Mouse (Mus musculus) midbrain, embryonic 11.5 days (tissue): ENCODE measurements at regions not wholly inside any gene's neighbourhood (a gene's known extent, or its start where the extent isn't known, plus 50 kb on each side); places are given as distances from the start of the nearest gene placed in this dataset.

Experiments
- ATAC-seq: fragments of 200-750 bp; cut with Nextera tagmentation; 2 replicates; pipeline ENCODE4 v1.8.0; 2017; ENCODE audit warnings: moderate TSS enrichment, moderate library complexity; ENCODE audit not compliant: low FRiP score
- DNase-seq: peaks from one replicate; pipeline ENCODE4 v3.0.0; 2015; ENCODE audit warnings: low spot score; ENCODE audit errors: missing footprints
- H3K27ac ChIP-seq: fragments of 300-500 bp; sonication (generic); 2 replicates; pipeline ENCODE4 v1.5.1; 2014; ENCODE audit warnings: low read depth, low read length
- H3K27me3 ChIP-seq: fragments of 300-500 bp; sonication (generic); 2 replicates; pipeline ENCODE4 v1.6.1; 2014; ENCODE audit warnings: mild to moderate bottlenecking, low read length, moderate library complexity, mixed read lengths; ENCODE audit not compliant: control insufficient read depth, insufficient read depth
- H3K36me3 ChIP-seq: fragments of 300-500 bp; sonication (generic); 2 replicates; pipeline ENCODE4 v1.6.1; 2014; ENCODE audit warnings: mild to moderate bottlenecking, low read length, moderate library complexity, mixed read lengths; ENCODE audit not compliant: control insufficient read depth, insufficient read depth
- H3K4me1 ChIP-seq: fragments of 300-500 bp; sonication (generic); 2 replicates; pipeline ENCODE4 v1.6.1; 2014; ENCODE audit warnings: low read length; ENCODE audit not compliant: control insufficient read depth, insufficient read depth
- H3K4me2 ChIP-seq: fragments of 300-500 bp; sonication (generic); 2 replicates; pipeline ENCODE4 v1.6.1; 2014; ENCODE audit warnings: mild to moderate bottlenecking, moderate library complexity
- H3K4me3 ChIP-seq: fragments of 300-500 bp; sonication (generic); 2 replicates; pipeline ENCODE4 v1.5.1; 2014; ENCODE audit warnings: low read depth, low read length
- H3K9ac ChIP-seq: fragments of 300-500 bp; sonication (generic); 2 replicates; pipeline ENCODE4 v1.6.1; 2014; ENCODE audit warnings: low read length
- H3K9me3 ChIP-seq: fragments of 300-500 bp; sonication (generic); 2 replicates; pipeline ENCODE4 v1.6.1; 2016; ENCODE audit warnings: low read length; ENCODE audit not compliant: control insufficient read depth
- WGBS: fragments of 180-500 bp; shearing (Covaris S2); extraction: QIAGEN DNeasy Blood & Tissue Kit; methylation state at CpG from one replicate; pipeline ENCODE4 v1.1.7; 2014; 5-methylcytosine and 5-hydroxymethylcytosine counted together

DNA sequence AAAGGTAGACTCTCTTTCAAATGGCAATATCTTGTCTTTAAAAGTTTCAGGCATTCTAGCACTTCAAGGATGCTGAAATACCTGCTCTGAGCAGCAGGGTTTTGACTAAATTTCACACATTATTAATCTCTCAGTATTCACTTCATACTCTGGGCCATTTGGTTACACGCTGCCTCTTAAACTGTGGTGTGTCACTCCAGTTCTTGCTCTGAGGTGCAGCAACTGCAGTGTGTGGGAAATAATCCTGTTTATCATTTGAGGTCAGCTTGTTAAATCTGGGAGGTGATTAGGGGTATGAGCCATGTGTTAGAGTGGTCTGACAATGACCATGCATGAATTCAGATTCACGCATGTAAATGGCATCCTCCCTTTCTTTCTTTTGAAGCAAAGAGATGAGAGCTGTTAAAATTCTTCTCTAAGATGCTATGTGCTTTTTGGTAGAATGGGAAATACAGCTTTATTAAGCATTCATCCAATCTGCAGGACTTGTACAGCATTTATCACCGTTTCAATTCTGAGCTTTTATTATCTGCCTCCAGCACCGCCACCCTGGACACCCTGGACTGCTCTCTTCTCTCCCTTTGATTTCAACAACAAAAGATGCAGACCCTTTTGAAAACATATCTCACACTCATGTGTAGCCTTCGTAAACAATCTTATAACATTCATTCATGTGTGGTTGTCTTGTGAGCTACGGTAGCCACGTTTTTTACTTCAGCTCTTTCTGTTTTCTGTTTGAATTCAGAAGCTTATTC lies 362.4 kb upstream of the Gm38303 start:
- Histone ChIP-seq H3K4me1 (no peaks in the 10 kb centered on the region; the same call in 1 of the 2 replicates), H3K36me3 (no peaks in the 10 kb centered on the region), H3K9ac (no peak overlapping the region), H3K27me3 (no peaks in the 10 kb centered on the region), H3K4me2 (no peak overlapping the region), H3K4me3 (no peak overlapping the region), H3K9me3 (no peaks in the 10 kb centered on the region), H3K27ac (no peak overlapping the region)
- ATAC-seq = 0 out of 2 replicates have a peak, but pooled peaks have one; percentile 9
- no peak for DNase-seq
- 78% methylated on average over 7 of the region's 7 CpGs for WGBS

DNA sequence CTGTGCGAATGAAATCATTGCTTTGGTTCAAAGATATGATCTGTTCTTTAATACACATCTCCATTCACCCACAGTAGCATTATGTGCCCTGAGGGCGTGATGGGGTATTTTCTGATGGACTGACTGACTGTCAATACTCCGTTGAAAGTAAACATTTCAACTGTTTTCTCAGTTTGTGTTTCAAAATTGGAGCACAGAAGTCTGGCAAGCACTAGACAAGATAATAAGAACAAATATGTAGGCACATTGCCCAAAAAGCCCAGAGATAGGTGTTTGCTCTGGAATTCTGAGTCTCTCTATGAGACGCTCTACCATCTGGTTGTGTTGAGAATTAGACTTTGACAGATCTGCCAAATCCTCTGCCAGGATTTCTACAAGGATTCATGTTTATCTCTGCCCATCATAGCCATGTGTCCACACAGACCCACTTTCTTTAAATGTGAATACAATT lies 350.0 kb upstream of the Gm38303 start:
- Histone ChIP-seq H3K9ac (no peak overlapping the region), H3K36me3 (no peaks in the 10 kb centered on the region), H3K4me3 (no peak overlapping the region), H3K4me1 (no peaks in the 10 kb centered on the region; the same call in 1 of the 2 replicates), H3K27ac (no peak overlapping the region), H3K27me3 (no peaks in the 10 kb centered on the region), H3K9me3 (no peaks in the 10 kb centered on the region), H3K4me2 (no peak overlapping the region)
- DNase-seq (peak; percentile 86), ATAC-seq (peak; percentile 56)
- WGBS = 62% methylated on average over 4 of the region's 4 CpGs

DNA sequence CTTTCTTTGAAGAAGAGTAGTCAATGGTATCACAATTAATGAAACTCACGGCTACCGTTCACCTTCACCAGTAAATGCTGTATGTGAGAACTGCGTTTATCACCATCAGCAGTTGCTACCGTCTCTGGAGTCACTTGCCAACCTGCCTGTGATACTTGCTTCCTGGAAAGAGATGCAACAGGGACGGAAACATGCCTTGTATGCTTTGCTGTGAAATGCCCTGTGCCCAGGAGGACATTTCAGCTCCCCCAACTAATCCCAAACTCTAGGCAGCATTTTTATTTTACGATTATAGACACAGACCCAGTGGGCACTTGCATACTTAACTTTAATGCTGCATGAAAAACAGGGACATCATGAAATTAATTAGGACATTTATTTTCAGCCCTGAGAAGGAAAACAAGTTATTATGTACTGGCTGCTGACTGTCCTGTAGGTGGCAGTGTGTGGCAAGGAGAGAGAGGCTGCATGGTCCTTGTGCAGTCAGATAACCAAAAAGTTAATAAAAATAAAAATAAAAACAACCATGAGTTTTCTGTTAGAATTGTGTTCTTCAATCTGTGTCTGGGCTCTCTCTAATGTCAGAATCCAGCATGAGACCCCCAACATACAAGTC lies 349.5 kb upstream of the Gm38303 start:
- H3K27ac ChIP-seq = no peak overlapping the region
- H3K36me3 ChIP-seq = no peaks in the 10 kb centered on the region
- no peak overlapping the region for H3K4me2 ChIP-seq
- no peaks in the 10 kb centered on the region; the same call in 1 of the 2 replicates for H3K4me1 ChIP-seq
- no peak overlapping the region for H3K4me3 ChIP-seq
- WGBS = 73% methylated on average over 6 of the region's 6 CpGs
- H3K27me3 ChIP-seq = no peaks in the 10 kb centered on the region
- H3K9ac ChIP-seq = no peak overlapping the region
- DNase-seq = peak; percentile 86
- peak; percentile 77 for ATAC-seq
- no peaks in the 10 kb centered on the region for H3K9me3 ChIP-seq

DNA sequence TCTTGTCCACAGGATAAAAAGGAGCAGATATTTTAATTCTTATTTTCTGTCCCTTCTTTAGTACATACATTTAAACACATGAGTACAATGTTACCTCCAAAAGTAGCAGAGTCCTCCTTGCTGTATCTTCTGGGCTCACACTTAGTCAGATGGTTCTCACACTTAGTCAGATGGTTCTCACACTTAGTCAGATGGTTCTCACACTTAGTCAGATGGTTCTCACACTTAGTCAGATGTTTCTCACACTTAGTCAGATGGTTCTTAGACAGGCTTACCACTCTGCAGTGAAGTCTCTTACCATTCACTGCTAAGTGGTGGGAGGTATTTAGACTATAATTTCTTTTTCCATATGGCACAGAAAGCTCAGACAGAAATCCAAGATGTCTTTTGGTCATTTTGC lies 346.5 kb upstream of the Gm38303 start:
- no peak overlapping the region for H3K4me3 ChIP-seq
- H3K9ac ChIP-seq = no peak overlapping the region
- no peaks in the 10 kb centered on the region for H3K9me3 ChIP-seq
- H3K27me3 ChIP-seq = no peaks in the 10 kb centered on the region
- DNase-seq (no peak), ATAC-seq (no peak)
- H3K4me2 ChIP-seq = no peak overlapping the region
- no peak overlapping the region for H3K27ac ChIP-seq
- H3K36me3 ChIP-seq = no peaks in the 10 kb centered on the region
- H3K4me1 ChIP-seq = no peaks in the 10 kb centered on the region; the same call in 1 of the 2 replicates

DNA sequence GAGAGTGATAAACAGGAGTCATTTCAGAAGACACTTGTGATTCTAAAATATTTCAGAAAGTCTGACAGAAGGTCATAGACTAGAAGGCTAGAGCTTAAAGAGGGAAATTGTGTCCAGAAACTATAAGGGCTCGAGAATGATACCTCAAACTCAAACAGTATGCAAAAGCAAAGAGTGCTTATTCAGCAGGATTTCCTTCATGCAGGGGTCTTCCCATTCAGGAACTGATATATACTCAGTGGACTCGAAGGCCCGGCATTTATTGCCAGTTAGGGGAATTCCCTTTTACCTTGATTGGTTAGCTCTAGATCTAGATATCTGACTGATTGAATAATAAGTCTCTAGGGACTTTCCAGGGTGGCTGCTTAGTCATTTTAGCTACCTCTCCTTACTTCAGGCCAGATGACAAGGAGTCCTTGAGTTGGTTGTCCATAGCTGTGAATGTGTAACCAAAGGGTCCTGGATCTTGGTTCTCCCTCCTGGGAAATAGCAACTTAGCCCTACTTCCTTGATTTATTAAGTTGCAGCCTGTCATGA lies 312.6 kb upstream of the Gm38303 start:
- no peak overlapping the region for H3K27ac ChIP-seq
- no peaks in the 10 kb centered on the region for H3K36me3 ChIP-seq
- H3K4me2 ChIP-seq = no peak overlapping the region
- H3K4me1 ChIP-seq = no peaks in the 10 kb centered on the region
- ATAC-seq (no peak), DNase-seq (no peak)
- no peaks in the 10 kb centered on the region for H3K27me3 ChIP-seq
- no peak overlapping the region for H3K9ac ChIP-seq
- WGBS = 80% methylated on average over 3 of the region's 3 CpGs
- no peaks in the 10 kb centered on the region for H3K9me3 ChIP-seq
- no peak overlapping the region for H3K4me3 ChIP-seq
